Mouse (Mus musculus) c-Kit-negative CD71-positive TER-119-positive erythroid progenitor cells, embryonic 14.5 days (primary cell): ENCODE measurements around the gene Serpinf1.

ENCODE experiments used
- DNase-seq: peaks from one replicate; pipeline ENCODE4 v3.0.0-alpha.2; 2013; ENCODE audit warnings: low read depth, low spot score

The Serpinf1 gene

GRCm38 (mm10) chr11:75422013-75422792, at the start of gene Serpinf1:
Gene Serpinf1, minus strand, starts transcription at chr11:75422701.
- no peak for DNase-seq

GRCm38 (mm10) chr11:75470675-75471074, 48.2 kb upstream of the Serpinf1 start:
- DNase-seq, result no peak

- no peak for DNase-seq
Observed at GRCm38 (mm10) chr11:75469261-75469660, 46.8 kb upstream of the Serpinf1 start.

GRCm38 (mm10) chr11:75468410-75468809, 45.9 kb upstream of the Serpinf1 start:
- DNase-seq, result no peak

- DNase-seq, result peak; percentile 56
Observed at GRCm38 (mm10) chr11:75467512-75468215, 45.2 kb upstream of the Serpinf1 start.

GRCm38 (mm10) chr11:75466731-75467505, 44.4 kb upstream of the Serpinf1 start:
- no peak for DNase-seq

GRCm38 (mm10) chr11:75465051-75465450, 42.5 kb upstream of the Serpinf1 start:
- DNase-seq, result no peak

- no peak for DNase-seq
Observed at GRCm38 (mm10) chr11:75464417-75464816, 41.9 kb upstream of the Serpinf1 start.

- no peak for DNase-seq
Observed at GRCm38 (mm10) chr11:75463624-75464023, 41.1 kb upstream of the Serpinf1 start.

GRCm38 (mm10) chr11:75462865-75463336, 40.4 kb upstream of the Serpinf1 start:
- peak; percentile 85 for DNase-seq

- DNase-seq, result peak; percentile 65
Observed at GRCm38 (mm10) chr11:75462253-75462783, 39.8 kb upstream of the Serpinf1 start.

- no peak for DNase-seq
Observed at GRCm38 (mm10) chr11:75461743-75462252, 39.3 kb upstream of the Serpinf1 start.

GRCm38 (mm10) chr11:75460844-75461742, 38.6 kb upstream of the Serpinf1 start, which contains the start of gene Tlcd2:
Gene Tlcd2, plus strand, starts transcription at chr11:75461715.
- DNase-seq, result peak; percentile 99

GRCm38 (mm10) chr11:75460103-75460843, 37.8 kb upstream of the Serpinf1 start:
- peak; percentile 93 for DNase-seq

GRCm38 (mm10) chr11:75459751-75460102, 37.2 kb upstream of the Serpinf1 start:
- no peak for DNase-seq

- no peak for DNase-seq
Observed at GRCm38 (mm10) chr11:75459141-75459711, 36.7 kb upstream of the Serpinf1 start.

GRCm38 (mm10) chr11:75458628-75459041, 36.1 kb upstream of the Serpinf1 start:
- DNase-seq, result no peak

GRCm38 (mm10) chr11:75458169-75458568, 35.7 kb upstream of the Serpinf1 start:
- peak; percentile 58 for DNase-seq

GRCm38 (mm10) chr11:75456440-75456871, 34.0 kb upstream of the Serpinf1 start:
- DNase-seq, result no peak
